Comparison of ENCODE assay signal across 8 mouse cellular contexts in genomic region chr15:83148395-83148794, GRCm38 (mm10). TPM values are rescaled to one million over a fixed set of nuclear protein-coding genes. Genes with fewer than 3 reads are reported as not detected.
DNase-seq lines count a peak whose midpoint lies in the region; ATAC-seq and TF ChIP-seq lines count a peak whose summit lies in the region.

No protein-coding gene starts in this region.

- TF ChIP-seq EP300 in liver, embryonic 14.5 days (IDR thresholded peaks at IDR 0.05; ENCODE audit: low read depth), result no peak

- peak overlapping the region; percentile 83 for H3K4me3 ChIP-seq in heart, embryonic 15.5 days
- peak overlapping the region; percentile 82 for H3K4me3 ChIP-seq in G1E (ENCODE audit: low read depth, low read length)
- peak overlapping the region; percentile 96 for H3K4me3 ChIP-seq in forebrain, embryonic 12.5 days (replicated peaks)
- H3K4me3 ChIP-seq in liver, embryonic 14.5 days (ENCODE audit: insufficient read depth in 1 of 2, low read depth in 2 of 2, low read length in 2 of 2), result peak overlapping the region; percentile 78 to 82

- H3K36me3 ChIP-seq in heart, embryonic 15.5 days, result peaks cover 18% of the 10 kb centered on the region
- H3K36me3 ChIP-seq in G1E (replicated peaks), result peaks cover 65% of the 10 kb centered on the region
- peaks cover 27% of the 10 kb centered on the region for H3K36me3 ChIP-seq in forebrain, embryonic 12.5 days (replicated peaks)
- peaks cover 17% of the 10 kb centered on the region for H3K36me3 ChIP-seq in liver, embryonic 14.5 days (replicated peaks; ENCODE audit: control insufficient read depth, insufficient read depth, low read depth)

- no peaks in the 10 kb centered on the region for H3K9me3 ChIP-seq in heart, embryonic 15.5 days (replicated peaks)
- H3K9me3 ChIP-seq in G1E (replicated peaks), result no peaks in the 10 kb centered on the region
- no peaks in the 10 kb centered on the region for H3K9me3 ChIP-seq in forebrain, embryonic 12.5 days
- H3K9me3 ChIP-seq in liver, embryonic 14.5 days (ENCODE audit: control insufficient read depth, low read length), result no peaks in the 10 kb centered on the region

- WGBS in heart, embryonic 15.5 days, result 3% methylated on average over 21 of the region's 21 CpGs
- WGBS in forebrain, embryonic 12.5 days, result 5% methylated on average over 21 of the region's 21 CpGs
- WGBS in liver, embryonic 14.5 days (ENCODE audit: insufficient replicate concordance), result 2% methylated on average over 21 of the region's 21 CpGs

- H3K27me3 ChIP-seq in heart, embryonic 15.5 days, result no peaks in the 10 kb centered on the region
- H3K27me3 ChIP-seq in G1E (ENCODE audit: insufficient read depth, low read length), result no peaks in the 10 kb centered on the region
- H3K27me3 ChIP-seq in forebrain, embryonic 12.5 days, result no peaks in the 10 kb centered on the region
- H3K27me3 ChIP-seq in liver, embryonic 14.5 days (ENCODE audit: control insufficient read depth, insufficient read depth, low read length), result no peaks in the 10 kb centered on the region

- no peak for ATAC-seq in heart, embryonic 15.5 days (replicated peaks; ENCODE audit: insufficient number of reproducible peaks, insufficient read depth, low FRiP score, low read depth)
- ATAC-seq in G1E (ENCODE audit: extremely low read depth, insufficient number of reproducible peaks, low FRiP score, poor library complexity, severe bottlenecking), result no peak
- ATAC-seq in forebrain, embryonic 12.5 days (ENCODE audit: low FRiP score), result no peak
- ATAC-seq in liver, embryonic 14.5 days (ENCODE audit: insufficient read depth), result no peak

- H3K9ac ChIP-seq in heart, embryonic 15.5 days, result peak overlapping the region; percentile 88
- peak overlapping the region; percentile 97 for H3K9ac ChIP-seq in forebrain, embryonic 12.5 days
- peak overlapping the region; percentile 83 for H3K9ac ChIP-seq in liver, embryonic 14.5 days (replicated peaks)

- no peak for TF ChIP-seq CTCF in G1E (IDR thresholded peaks at IDR 0.05; ENCODE audit: low read depth, low read length)
- TF ChIP-seq CTCF in liver, embryonic 14.5 days (IDR thresholded peaks at IDR 0.05; ENCODE audit: low read depth), result no peak

- H3K27ac ChIP-seq in heart, embryonic 15.5 days, result peak overlapping the region; percentile 98
- H3K27ac ChIP-seq in forebrain, embryonic 12.5 days, result peak overlapping the region; percentile 98
- H3K27ac ChIP-seq in liver, embryonic 14.5 days, result peak overlapping the region; percentile 88

- peak overlapping the region; percentile 75 for H3K4me2 ChIP-seq in heart, embryonic 15.5 days
- peak overlapping the region; percentile 79 for H3K4me2 ChIP-seq in forebrain, embryonic 12.5 days
- H3K4me2 ChIP-seq in liver, embryonic 14.5 days (ENCODE audit: low read depth), result peak overlapping the region; percentile 95

- DNase-seq in heart, postnatal 25 days (ENCODE audit: low spot score), result no peak
- no peak for DNase-seq in G1E (ENCODE audit: low spot score)
- no peak for DNase-seq in liver, embryonic 14.5 days (ENCODE audit: low read depth in 3 of 3, low spot score in 3 of 3)
- DNase-seq in left cerebral cortex, adult 8-10 months (ENCODE audit: low spot score in 2 of 2), result no peak
- no peak for DNase-seq in thymus, postnatal 36 days
- DNase-seq in kidney, postnatal 36 days, result no peak

- intact Hi-C loops in heart, postnatal 25 days (cut with DNase I), result loop anchor here (2.0 kb wide), 1 partner anchor 24 kb away; the partner anchor contains the start of gene Cyb5r3

- peaks cover 21% of the 10 kb centered on the region for H3K4me1 ChIP-seq in heart, embryonic 15.5 days (replicated peaks)
- H3K4me1 ChIP-seq in G1E (ENCODE audit: insufficient read depth, low read depth, low read length), result peaks cover 52% of the 10 kb centered on the region
- H3K4me1 ChIP-seq in forebrain, embryonic 12.5 days, result peaks cover 22% of the 10 kb centered on the region
- H3K4me1 ChIP-seq in liver, embryonic 14.5 days (replicated peaks; ENCODE audit: control insufficient read depth in 2 of 2, insufficient read depth in 2 of 2, low read length in 1 of 2), result peaks cover 6 to 7% of the 10 kb centered on the region in 2 experiments; a peak in 3 of 4 replicates

RNA-seq across cellular contexts. Expression of gene Poldip3, which starts 0.8 kb away (rescaled TPM):
- 59.0 and 83.2 TPM in 2 replicates for polyA plus RNA-seq in heart, embryonic 15.5 days (2015; fragmentation: Nextera tagmentation; extraction: Ambion mirVana)
- 10 to 100 TPM; 27.3 to 29.8 TPM for total RNA-seq in heart, postnatal 25 days (2021)
- total RNA-seq in G1E (2014; fragmentation: Nextera tagmentation) (99.3 and 108 TPM in 2 replicates), G1E (2017) (109 and 120 TPM in 2 replicates)
- polyA plus RNA-seq in G1E (2012), result 237 and 272 TPM in 2 replicates
- 173 and 177 TPM in 2 replicates for polyA plus RNA-seq in forebrain, embryonic 12.5 days (2016; fragmentation: Nextera tagmentation; extraction: Ambion mirVana)
- 22.8 and 25.1 TPM in 2 replicates for polyA plus RNA-seq in liver, embryonic 14.5 days (2012; rRNA removed)
- 49.4 and 58.5 TPM in 2 replicates for polyA plus RNA-seq in liver, embryonic 14.5 days (2014; fragmentation: Nextera tagmentation; extraction: Ambion mirVana)
- 10 to 100 TPM; 93.8 to 98.2 (median 96.0) TPM for total RNA-seq in left cerebral cortex, adult 8-10 months (2022)

RNA-seq across cellular contexts. Expression of gene Cyb5r3, which starts 24.0 kb away (rescaled TPM):
- polyA plus RNA-seq in heart, embryonic 15.5 days (2015; fragmentation: Nextera tagmentation; extraction: Ambion mirVana), result 114 and 155 TPM in 2 replicates
- 10 to 100 TPM; 80.4 to 85.5 TPM for total RNA-seq in heart, postnatal 25 days (2021)
- total RNA-seq in G1E (2014; fragmentation: Nextera tagmentation) (98.1 and 132 TPM in 2 replicates), G1E (2017) (46.5 and 58.5 TPM in 2 replicates)
- 109 and 167 TPM in 2 replicates for polyA plus RNA-seq in G1E (2012)
- 125 and 140 TPM in 2 replicates for polyA plus RNA-seq in forebrain, embryonic 12.5 days (2016; fragmentation: Nextera tagmentation; extraction: Ambion mirVana)
- polyA plus RNA-seq in liver, embryonic 14.5 days (2012; rRNA removed), result 88.8 and 94.0 TPM in 2 replicates
- polyA plus RNA-seq in liver, embryonic 14.5 days (2014; fragmentation: Nextera tagmentation; extraction: Ambion mirVana), result 103 and 109 TPM in 2 replicates
- total RNA-seq in left cerebral cortex, adult 8-10 months (2022), result 10 to 100 TPM; 74.6 to 85.7 (median 80.2) TPM

RNA-seq across cellular contexts. Expression of gene Rrp7a, which starts 25.8 kb away (rescaled TPM):
- 35.0 and 42.6 TPM in 2 replicates for polyA plus RNA-seq in heart, embryonic 15.5 days (2015; fragmentation: Nextera tagmentation; extraction: Ambion mirVana)
- 10 to 100 TPM; 40.3 to 41.9 TPM for total RNA-seq in heart, postnatal 25 days (2021)
- total RNA-seq in G1E (2014; fragmentation: Nextera tagmentation) (34.0 and 53.7 TPM in 2 replicates), G1E (2017) (73.2 and 89.2 TPM in 2 replicates)
- 56.2 and 126 TPM in 2 replicates for polyA plus RNA-seq in G1E (2012)
- polyA plus RNA-seq in forebrain, embryonic 12.5 days (2016; fragmentation: Nextera tagmentation; extraction: Ambion mirVana), result 64.8 and 65.9 TPM in 2 replicates
- polyA plus RNA-seq in liver, embryonic 14.5 days (2012; rRNA removed), result 16.0 and 23.9 TPM in 2 replicates
- 21.2 and 22.3 TPM in 2 replicates for polyA plus RNA-seq in liver, embryonic 14.5 days (2014; fragmentation: Nextera tagmentation; extraction: Ambion mirVana)
- total RNA-seq in left cerebral cortex, adult 8-10 months (2022), result 100 to 1,000 TPM; 128 to 155 (median 146) TPM

RNA-seq across cellular contexts. Expression of gene Serhl, which starts 59.1 kb away (rescaled TPM):
- 61.5 and 66.3 TPM in 2 replicates for polyA plus RNA-seq in heart, embryonic 15.5 days (2015; fragmentation: Nextera tagmentation; extraction: Ambion mirVana)
- 10 to 100 TPM; 40.5 to 44.8 TPM for total RNA-seq in heart, postnatal 25 days (2021)
- total RNA-seq in G1E (2014; fragmentation: Nextera tagmentation) (25.4 and 40.5 TPM in 2 replicates), G1E (2017) (29.5 and 32.7 TPM in 2 replicates)
- 2.3 and 3.1 TPM in 2 replicates for polyA plus RNA-seq in G1E (2012)
- 36.0 and 45.4 TPM in 2 replicates for polyA plus RNA-seq in forebrain, embryonic 12.5 days (2016; fragmentation: Nextera tagmentation; extraction: Ambion mirVana)
- 6.9 and 12.4 TPM in 2 replicates for polyA plus RNA-seq in liver, embryonic 14.5 days (2012; rRNA removed)
- 14.8 and 17.2 TPM in 2 replicates for polyA plus RNA-seq in liver, embryonic 14.5 days (2014; fragmentation: Nextera tagmentation; extraction: Ambion mirVana)
- 10 to 100 TPM in 2 of 4 experiments, 1 to 10 TPM in 2; 8.6 to 12.4 (median 10.0) TPM for total RNA-seq in left cerebral cortex, adult 8-10 months (2022)
